Comparison of ENCODE assay signal across 9 mouse cellular contexts in genomic region chr19:56873816-56874600, GRCm38 (mm10). TPM values are rescaled to one million over a fixed set of nuclear protein-coding genes. Genes with fewer than 3 reads are reported as not detected.
DNase-seq lines count a peak whose midpoint lies in the region; ATAC-seq and TF ChIP-seq lines count a peak whose summit lies in the region.
"Had no signal": no experiment of that assay in that cellular context is flagged by ENCODE, and none has a peak within 500 bp of the region (broad histone marks: within the 10 kb centered on the region; RNA-seq: fewer than 3 reads in every experiment).

Vwa2 (plus strand) TSS chr19:56874249.

- no peak within 1 kb of the TSS for H3K27ac ChIP-seq in heart, embryonic 16.5 days (ENCODE audit: low read length)
- no peak within 1 kb of the TSS for H3K27ac ChIP-seq in heart, postnatal 0 days (ENCODE audit: low read depth)
- H3K27ac ChIP-seq in limb, embryonic 13.5 days = no peak within 1 kb of the TSS
- H3K27ac ChIP-seq in midbrain, embryonic 14.5 days (replicated peaks; ENCODE audit: low read depth, low read length) = no peak within 1 kb of the TSS
- H3K27ac ChIP-seq: macrophage had no signal

- no peak for TF ChIP-seq EP300 in heart, postnatal 0 days (IDR thresholded peaks at IDR 0.05; ENCODE audit: low read depth)

- DNase-seq in heart, postnatal 25 days (ENCODE audit: low spot score) = no peak
- DNase-seq in cerebellum, adult 8-10 months = peak; percentile 2
- DNase-seq in heart, postnatal 0 days (ENCODE audit: low spot score) = no peak
- DNase-seq in midbrain, embryonic 14.5 days = peak; percentile 62
- peak; percentile 21 for DNase-seq in yolk sac, embryonic 10.5 days (ENCODE audit: low spot score)
- DNase-seq in frontal cortex, postnatal 10 days (ENCODE audit: low spot score in 2 of 2) = no peak

- intact Hi-C loops in heart, postnatal 25 days (cut with DNase I) = no loop called here

- peak within 1 kb of the TSS; percentile 96 for H3K4me2 ChIP-seq in heart, embryonic 16.5 days (ENCODE audit: low read depth, low read length)
- peak within 1 kb of the TSS; percentile 91 for H3K4me2 ChIP-seq in heart, postnatal 0 days (ENCODE audit: low read depth, low read length)
- peak within 1 kb of the TSS; percentile 80 for H3K4me2 ChIP-seq in limb, embryonic 13.5 days (replicated peaks)
- H3K4me2 ChIP-seq in midbrain, embryonic 14.5 days (ENCODE audit: low read length) = peak within 1 kb of the TSS; percentile 99

- H3K27me3 ChIP-seq in heart, embryonic 16.5 days (ENCODE audit: control insufficient read depth, insufficient read depth, low read length) = peaks cover 66% of the 10 kb centered on the region
- H3K27me3 ChIP-seq in heart, postnatal 0 days (ENCODE audit: control insufficient read depth, insufficient read depth, low read length) = peaks cover 84% of the 10 kb centered on the region
- peaks cover 77% of the 10 kb centered on the region for H3K27me3 ChIP-seq in limb, embryonic 13.5 days
- peaks cover 52% of the 10 kb centered on the region for H3K27me3 ChIP-seq in midbrain, embryonic 14.5 days (ENCODE audit: control insufficient read depth, insufficient read depth, low read length)

- TF ChIP-seq CTCF in heart, postnatal 0 days (IDR thresholded peaks at IDR 0.05; ENCODE audit: low read depth) = no peak

- peaks cover 11% of the 10 kb centered on the region for H3K4me1 ChIP-seq in heart, embryonic 16.5 days (ENCODE audit: control insufficient read depth, insufficient read depth, low read length)
- peaks cover 5% of the 10 kb centered on the region; the same call in 1 of the 2 replicates for H3K4me1 ChIP-seq in heart, postnatal 0 days (ENCODE audit: control insufficient read depth, insufficient read depth)
- peaks cover 38% of the 10 kb centered on the region for H3K4me1 ChIP-seq in limb, embryonic 13.5 days
- peaks cover 10% of the 10 kb centered on the region; the same call in 1 of the 2 replicates for H3K4me1 ChIP-seq in midbrain, embryonic 14.5 days (ENCODE audit: control insufficient read depth, insufficient read depth, low read length)

- no peaks in the 10 kb centered on the region for H3K9me3 ChIP-seq in heart, embryonic 16.5 days (replicated peaks; ENCODE audit: control insufficient read depth, low read length)
- no peaks in the 10 kb centered on the region for H3K9me3 ChIP-seq in heart, postnatal 0 days (replicated peaks; ENCODE audit: control insufficient read depth, low read length)
- H3K9me3 ChIP-seq in limb, embryonic 13.5 days = no peaks in the 10 kb centered on the region
- H3K9me3 ChIP-seq in midbrain, embryonic 14.5 days (ENCODE audit: control insufficient read depth, low read length) = no peaks in the 10 kb centered on the region

- ATAC-seq in heart, embryonic 16.5 days (replicated peaks; ENCODE audit: extremely low read depth, insufficient read depth, low FRiP score) = no peak; the same call in 1 of the 2 replicates
- ATAC-seq in heart, postnatal 0 days (ENCODE audit: insufficient read depth, low read depth) = peak; percentile 33; the same call in 1 of the 2 replicates
- peak; percentile 45; the same call in 1 of the 2 replicates for ATAC-seq in limb, embryonic 13.5 days (ENCODE audit: low FRiP score, low read depth)
- ATAC-seq in midbrain, embryonic 14.5 days (ENCODE audit: low FRiP score, low TSS enrichment) = no peak

- WGBS in heart, embryonic 16.5 days = 3% methylated on average over 70 of the region's 71 CpGs
- WGBS in heart, postnatal 0 days = 3% methylated on average over 63 of the region's 71 CpGs
- WGBS in limb, embryonic 13.5 days = 3% methylated on average over 71 of the region's 71 CpGs
- 3% methylated on average over 66 of the region's 71 CpGs for WGBS in midbrain, embryonic 14.5 days

- H3K4me3 ChIP-seq in heart, embryonic 16.5 days (ENCODE audit: low read length) = peak within 1 kb of the TSS; percentile 62
- H3K4me3 ChIP-seq in heart, postnatal 0 days (ENCODE audit: low read depth, low read length) = peak within 1 kb of the TSS; percentile 56
- peak within 1 kb of the TSS; percentile 47 for H3K4me3 ChIP-seq in limb, embryonic 13.5 days
- H3K4me3 ChIP-seq in midbrain, embryonic 14.5 days (replicated peaks; ENCODE audit: low read depth, low read length) = peak within 1 kb of the TSS; percentile 47

- H3K36me3 ChIP-seq in heart, embryonic 16.5 days (ENCODE audit: control insufficient read depth, insufficient read depth) = no peaks in the 10 kb centered on the region
- H3K36me3 ChIP-seq in heart, postnatal 0 days (replicated peaks; ENCODE audit: control insufficient read depth, insufficient read depth, low read length) = no peaks in the 10 kb centered on the region
- H3K36me3 ChIP-seq in limb, embryonic 13.5 days = no peaks in the 10 kb centered on the region
- no peaks in the 10 kb centered on the region for H3K36me3 ChIP-seq in midbrain, embryonic 14.5 days (ENCODE audit: control insufficient read depth, insufficient read depth, low read length)

- peak within 1 kb of the TSS; percentile 57 for H3K9ac ChIP-seq in heart, embryonic 16.5 days (ENCODE audit: low read length)
- no peak within 1 kb of the TSS; the same call in 1 of the 2 replicates for H3K9ac ChIP-seq in heart, postnatal 0 days (replicated peaks; ENCODE audit: low read depth, low read length)
- peak within 1 kb of the TSS; percentile 65 for H3K9ac ChIP-seq in limb, embryonic 13.5 days
- H3K9ac ChIP-seq in midbrain, embryonic 14.5 days (replicated peaks; ENCODE audit: low read length) = peak within 1 kb of the TSS; percentile 46; the same call in 1 of the 2 replicates

RNA-seq across cellular contexts. Expression of gene Vwa2, which starts in this region (rescaled TPM):
- 0.25 and 0.70 TPM in 2 replicates for polyA plus RNA-seq in heart, embryonic 16.5 days (2015; fragmentation: Nextera tagmentation; extraction: Ambion mirVana)
- not detected for total RNA-seq in heart, postnatal 25 days (2021)
- total RNA-seq in heart, postnatal 0 days (2014; rRNA removed; ENCODE audit: low replicate concordance) = 0.11 TPM in 1 of 2 replicates, not detected in the other
- not detected in 2 replicates for polyA plus RNA-seq in heart, postnatal 0 days (2015; fragmentation: Nextera tagmentation; extraction: Ambion mirVana)
- 4.5 and 4.8 TPM in 2 replicates for polyA plus RNA-seq in limb, embryonic 13.5 days (2015; fragmentation: Nextera tagmentation; extraction: Ambion mirVana)
- 0.28 and 0.66 TPM in 2 replicates for polyA plus RNA-seq in midbrain, embryonic 14.5 days (2014; fragmentation: Nextera tagmentation; extraction: Ambion mirVana)
- polyA plus RNA-seq: macrophage had no signal

Comparison
In these comparisons a context has a peak if more than half of its experiments do, and no peak if none do; other contexts are left out.
1. Peak in ATAC-seq, H3K4me3 ChIP-seq and H3K4me2 ChIP-seq in heart, postnatal 0 days; RNA of the gene not detected or under 1 TPM.
2. Peak in DNase-seq, H3K4me3 ChIP-seq, H3K9ac ChIP-seq and H3K4me2 ChIP-seq in midbrain, embryonic 14.5 days; RNA of the gene not detected or under 1 TPM.
3. DNase-seq: peak in cerebellum, adult 8-10 months (single experiment) and yolk sac, embryonic 10.5 days (single experiment); none in heart, postnatal 25 days (single experiment), heart, postnatal 0 days (single experiment) and frontal cortex, postnatal 10 days (0 of 2).
4. Peak in every context shown above with its lines, with median percentiles within 50 percentile points of each other: H3K4me2 ChIP-seq and H3K4me3 ChIP-seq.